Mouse (Mus musculus) CH12.LX (cell line): ENCODE measurements around the gene Zbtb8a. TPM values are rescaled to one million over a fixed set of nuclear protein-coding genes. Genes with fewer than 3 reads are reported as not detected.

Experiments
- DNase-seq: peaks from one replicate; pipeline ENCODE4 v3.0.0-alpha.2; 2013; ENCODE audit errors: extremely low read depth
- H3K27ac ChIP-seq: 2 replicates; pipeline ENCODE4 v1.5.1; 2012; ENCODE audit warnings: low read depth, mild to moderate bottlenecking, control low read depth, moderate library complexity; ENCODE audit not compliant: insufficient read depth
- H3K27me3 ChIP-seq: replicated peaks from 2 replicates; pipeline ENCODE3; 2012; ENCODE audit warnings: inconsistent platforms
- H3K36me3 ChIP-seq, 2 experiments: replicated peaks in 1 of 2; 2 replicates each; pipeline versions ENCODE3 to v1.6.1; 2012; ENCODE audit warnings: inconsistent platforms in 1 of 2, low read length in 1 of 2, mild to moderate bottlenecking in 1 of 2, mixed read lengths in 1 of 2, moderate library complexity in 1 of 2; ENCODE audit not compliant: control insufficient read depth in 1 of 2, insufficient read depth in 1 of 2
- H3K4me1 ChIP-seq, 2 experiments: 2 replicates each; pipeline ENCODE4 v1.6.1; 2012; ENCODE audit warnings: inconsistent platforms in 1 of 2, moderate library complexity in 1 of 2; ENCODE audit not compliant: insufficient read depth in 2 of 2, control insufficient read depth in 1 of 2
- H3K4me2 ChIP-seq: 2 replicates; pipeline ENCODE4 v1.6.1; 2012; ENCODE audit warnings: low read depth, mild to moderate bottlenecking, control low read depth; ENCODE audit not compliant: poor library complexity, insufficient read depth, severe bottlenecking
- H3K4me3 ChIP-seq, 3 experiments: fragments of 150-350 bp in 1 of 3; sonication (generic) in 1 of 3; replicated peaks in 1 of 3; 2 replicates each; pipeline versions ENCODE3 to v1.5.1; 2011 to 2012; ENCODE audit warnings: low read depth in 2 of 3, low read length in 2 of 3, mild to moderate bottlenecking in 2 of 3, moderate library complexity in 2 of 3, control low read depth in 1 of 3, improper control_type of control experiment in 1 of 3, inconsistent platforms in 1 of 3, mixed read lengths in 1 of 3; ENCODE audit not compliant: poor library complexity in 1 of 3
- H3K79me2 ChIP-seq: replicated peaks from 2 replicates; pipeline ENCODE4 v1.6.1; 2012; ENCODE audit warnings: mild to moderate bottlenecking, moderate library complexity; ENCODE audit not compliant: control insufficient read depth, poor library complexity, insufficient read depth, severe bottlenecking; ENCODE audit errors: extremely low read depth
- H3K9ac ChIP-seq: 2 replicates; pipeline ENCODE4 v1.6.1; 2012; ENCODE audit warnings: low read depth, mild to moderate bottlenecking, control low read depth, moderate library complexity; ENCODE audit not compliant: insufficient read depth
- H3K9me3 ChIP-seq: replicated peaks from 2 replicates; pipeline ENCODE3; 2012; ENCODE audit warnings: low read length, inconsistent platforms, mixed read lengths
- BHLHE40 ChIP-seq: IDR thresholded peaks from 2 replicates; pipeline ENCODE4 v1.6.1; 2011; ENCODE audit warnings: mild to moderate bottlenecking, low read depth, low read length, improper control_type of control experiment
- CHD1 ChIP-seq: IDR thresholded peaks from 2 replicates; pipeline ENCODE4 v1.6.1; 2012; ENCODE audit warnings: low read depth, low read length, improper control_type of control experiment, inconsistent platforms
- CHD2 ChIP-seq: IDR thresholded peaks from 2 replicates; pipeline ENCODE4 v1.6.1; 2011; ENCODE audit warnings: low read length, improper control_type of control experiment
- CTCF ChIP-seq, 2 experiments: IDR thresholded peaks in 1 of 2; conservative IDR thresholded peaks in 1 of 2; 2 replicates each; pipeline ENCODE4 v1.5.1; 2011 to 2012; ENCODE audit warnings: low read depth in 2 of 2, low read length in 2 of 2, improper control_type of control experiment in 1 of 2, inconsistent platforms in 1 of 2, mild to moderate bottlenecking in 1 of 2, moderate library complexity in 1 of 2
- E2F4 ChIP-seq: IDR thresholded peaks from 2 replicates; pipeline ENCODE4 v1.6.1; 2011; ENCODE audit warnings: low read depth, low read length, improper control_type of control experiment; ENCODE audit not compliant: insufficient replicate concordance
- ELF1 ChIP-seq: IDR thresholded peaks from 2 replicates; pipeline ENCODE4 v1.6.1; 2014; ENCODE audit warnings: low read depth, mild to moderate bottlenecking, inconsistent platforms, low read length, improper control_type of control experiment
- EP300 ChIP-seq: IDR thresholded peaks from 2 replicates; pipeline ENCODE4 v1.6.1; 2011; ENCODE audit warnings: low read length, improper control_type of control experiment
- GABPA ChIP-seq: IDR thresholded peaks from 2 replicates; pipeline ENCODE4 v1.6.1; 2012; ENCODE audit warnings: low read depth, low read length, improper control_type of control experiment, inconsistent platforms; ENCODE audit not compliant: insufficient replicate concordance
- IRF4 ChIP-seq: IDR thresholded peaks from 2 replicates; pipeline ENCODE4 v1.6.1; 2014; ENCODE audit warnings: low read depth, mild to moderate bottlenecking, inconsistent platforms, low read length, improper control_type of control experiment
- JUN ChIP-seq: IDR thresholded peaks from 2 replicates; pipeline ENCODE4 v1.6.1; 2011; ENCODE audit warnings: low read depth, mild to moderate bottlenecking, low read length, improper control_type of control experiment, moderate library complexity; ENCODE audit not compliant: insufficient read depth
- JUND ChIP-seq: conservative IDR thresholded peaks from 2 replicates; pipeline ENCODE4 v1.6.1; 2011; ENCODE audit warnings: low read depth, low read length, improper control_type of control experiment
- MAX ChIP-seq: IDR thresholded peaks from 2 replicates; pipeline ENCODE4 v1.6.1; 2011; ENCODE audit warnings: low read length, improper control_type of control experiment
- MEF2A ChIP-seq: IDR thresholded peaks from 2 replicates; pipeline ENCODE4 v1.6.1; 2014; ENCODE audit warnings: low read depth, mild to moderate bottlenecking, inconsistent platforms, low read length, improper control_type of control experiment, borderline replicate concordance
- MYC ChIP-seq: IDR thresholded peaks from 2 replicates; pipeline ENCODE4 v1.6.1; 2011; ENCODE audit warnings: low read depth, mild to moderate bottlenecking, improper control_type of control experiment, low read length
- NELFE ChIP-seq: IDR thresholded peaks from 2 replicates; pipeline ENCODE4 v1.6.1; 2011; ENCODE audit warnings: low read depth, low read length, improper control_type of control experiment
- NRF1 ChIP-seq: IDR thresholded peaks from 2 replicates; pipeline ENCODE4 v1.6.1; 2014; ENCODE audit warnings: low read depth, mild to moderate bottlenecking, inconsistent platforms, low read length, improper control_type of control experiment, moderate library complexity
- PAX5 ChIP-seq: IDR thresholded peaks from 2 replicates; pipeline ENCODE4 v1.6.1; 2012; ENCODE audit warnings: low read length, inconsistent platforms, mixed read lengths
- RAD21 ChIP-seq: IDR thresholded peaks from 2 replicates; pipeline ENCODE4 v1.6.1; 2011; ENCODE audit warnings: low read depth, mild to moderate bottlenecking, low read length, improper control_type of control experiment, moderate library complexity
- RCOR1 ChIP-seq: conservative IDR thresholded peaks from 2 replicates; pipeline ENCODE4 v1.6.1; 2012; ENCODE audit warnings: low read depth, mild to moderate bottlenecking, inconsistent platforms, low read length, improper control_type of control experiment
- SIN3A ChIP-seq: IDR thresholded peaks from 2 replicates; pipeline ENCODE4 v1.6.1; 2012; ENCODE audit warnings: low read length, improper control_type of control experiment, inconsistent platforms
- SMC3 ChIP-seq: IDR thresholded peaks from 2 replicates; pipeline ENCODE4 v1.6.1; 2011; ENCODE audit warnings: low read depth, low read length, improper control_type of control experiment
- TCF12 ChIP-seq: IDR thresholded peaks from 2 replicates; pipeline ENCODE4 v1.6.1; 2014; ENCODE audit warnings: low read depth, mild to moderate bottlenecking, inconsistent platforms, low read length, improper control_type of control experiment
- UBTF ChIP-seq: IDR thresholded peaks from 2 replicates; pipeline ENCODE4 v1.6.1; 2012; ENCODE audit warnings: low read depth, mild to moderate bottlenecking, inconsistent platforms, low read length, improper control_type of control experiment, moderate library complexity
- USF1 ChIP-seq: IDR thresholded peaks from 2 replicates; pipeline ENCODE4 v1.6.1; 2014; ENCODE audit warnings: low read depth, mild to moderate bottlenecking, inconsistent platforms, low read length, improper control_type of control experiment
- ZC3H11A ChIP-seq: IDR thresholded peaks from 2 replicates; pipeline ENCODE4 v1.6.1; 2012; ENCODE audit warnings: low read depth, mild to moderate bottlenecking, inconsistent platforms, low read length, improper control_type of control experiment
- ZKSCAN1 ChIP-seq: IDR thresholded peaks from 2 replicates; pipeline ENCODE4 v1.6.1; 2012; ENCODE audit warnings: low read depth, inconsistent platforms, low read length, improper control_type of control experiment, borderline replicate concordance
- ZMIZ1 ChIP-seq: IDR thresholded peaks from 2 replicates; pipeline ENCODE4 v1.6.1; 2012; ENCODE audit warnings: low read depth, mild to moderate bottlenecking, inconsistent platforms, low read length, improper control_type of control experiment
- ZNF384 ChIP-seq: IDR thresholded peaks from 2 replicates; pipeline ENCODE4 v1.6.1; 2012; ENCODE audit warnings: low read depth, low read length, improper control_type of control experiment, inconsistent platforms
- dilution Hi-C: fragments of 300-500 bp; cut with MboI; formaldehyde crosslinking; loops from 2 replicates; pipeline ENCODE4 v1.14.3; 2020; ENCODE audit warnings: low sequenced_read_pairs; ENCODE audit not compliant: extremely low pct_unique_long_range_greater_than_20kb, extremely low pct_ligation_motif_present
- in situ Hi-C: fragments of 300-500 bp; cut with MboI; formaldehyde crosslinking; loops from 3 replicates; pipeline ENCODE4 v1.14.3; 2019; ENCODE audit warnings: low sequenced_read_pairs, low pct_ligation_motif_present, low pct_unique_long_range_greater_than_20kb, mixed read lengths
- polyA plus RNA-seq: library from polyadenylated mRNA; unstranded; fragments of >175 nt; gene quantifications from 2 replicates; pipeline ENCODE4 v1.2.1, GENCODE M21; 2012; ENCODE audit warnings: low read depth; ENCODE audit not compliant: insufficient read length
- total RNA-seq, 2 experiments: library from RNA; depleted of rRNA; stranded (reverse); fragments of 300-350 nt in 1 of 2; fragments of >200 nt in 1 of 2; gene quantifications; 2 replicates each; pipeline ENCODE4 v1.2.3; 2012 to 2014

The Zbtb8a gene
- total and polyA plus RNA-seq, 3 experiments = 0.04 TPM; not detected in 2

GRCm38 (mm10) chr4:129324756-129325155, 53.2 kb downstream of the Zbtb8a start:
- H3K9me3 ChIP-seq = no peaks in the 10 kb centered on the region
- H3K36me3 ChIP-seq = peaks cover 39 to 78% of the 10 kb centered on the region in 2 experiments
- H3K4me2 ChIP-seq = no peak overlapping the region
- no peak overlapping the region for H3K27ac ChIP-seq
- H3K79me2 ChIP-seq = peaks cover 48% of the 10 kb centered on the region
- H3K9ac ChIP-seq = no peak overlapping the region
- H3K27me3 ChIP-seq = no peaks in the 10 kb centered on the region
- in situ Hi-C loops (no loop called here), dilution Hi-C loops (no loop called here)
- DNase-seq = no peak
- H3K4me1 ChIP-seq = peaks cover 2 to 10% of the 10 kb centered on the region in 2 experiments; a peak in 2 of 4 replicates
- TF ChIP-seq TCF12 (no peak), GABPA (no peak), NRF1 (no peak), CHD1 (no peak), USF1 (no peak), EP300 (no peak), CTCF (conservative IDR thresholded peaks at IDR 0.05 in 1 of 2, IDR thresholded peaks at IDR 0.05 in 1 of 2; ENCODE audit: low read depth in 2 of 2, low read length in 2 of 2) (no peak), PAX5 (no peak), RCOR1 (no peak), MYC (no peak), SIN3A (no peak), ELF1 (no peak), ZMIZ1 (no peak), IRF4 (no peak), NELFE (no peak)
- no peak overlapping the region for H3K4me3 ChIP-seq

GRCm38 (mm10) chr4:129323491-129323890, 54.4 kb downstream of the Zbtb8a start:
- H3K9me3 ChIP-seq = no peaks in the 10 kb centered on the region
- dilution Hi-C loops = no loop called here
- H3K36me3 ChIP-seq = peaks cover 37 to 76% of the 10 kb centered on the region in 2 experiments

More at GRCm38 (mm10) chr4:129323491-129323890, 54.4 kb downstream of the Zbtb8a start:
- TF ChIP-seq E2F4 (no peak), UBTF (no peak), RCOR1 (no peak), CTCF (conservative IDR thresholded peaks at IDR 0.05 in 1 of 2, IDR thresholded peaks at IDR 0.05 in 1 of 2; ENCODE audit: low read depth in 2 of 2, low read length in 2 of 2) (no peak), SIN3A (no peak), RAD21 (no peak), JUN (no peak), BHLHE40 (no peak), CHD1 (no peak), ZKSCAN1 (no peak), SMC3 (no peak), ZC3H11A (no peak), ZNF384 (no peak), ZMIZ1 (no peak), MAX (no peak), JUND (no peak), CHD2 (no peak), MEF2A (no peak)
- Histone ChIP-seq H3K4me2 (no peak overlapping the region), H3K27ac (no peak overlapping the region), H3K27me3 (no peaks in the 10 kb centered on the region), H3K4me3 (no peak overlapping the region), H3K79me2 (peaks cover 38% of the 10 kb centered on the region), H3K4me1 (peaks cover 2 to 6% of the 10 kb centered on the region in 2 experiments; a peak in 2 of 4 replicates), H3K9ac (no peak overlapping the region)
- in situ Hi-C loops = no loop called here
- DNase-seq = no peak
